Mouse (Mus musculus) limb, embryonic 12.5 days (tissue): ENCODE results near the gene Eya2. TPM values are rescaled to one million over a fixed set of nuclear protein-coding genes. Genes with fewer than 3 reads are reported as not detected.
A peak's percentile ranks its signal among the peaks of the same experiment; 100 is the strongest.

Source experiments
- ATAC-seq: fragments of 200-750 bp; cut with Nextera tagmentation; 2 replicates; pipeline ENCODE4 v1.8.0; 2017; ENCODE audit warnings: low read depth, moderate TSS enrichment; ENCODE audit not compliant: insufficient number of reproducible peaks, insufficient read depth, low FRiP score, low TSS enrichment
- H3K27ac ChIP-seq: fragments of 300-500 bp; sonication (generic); 2 replicates; pipeline ENCODE4 v1.5.1; 2016; ENCODE audit warnings: mild to moderate bottlenecking, moderate library complexity
- H3K27me3 ChIP-seq: fragments of 300-500 bp; sonication (generic); 2 replicates; pipeline ENCODE4 v1.6.1; 2016; ENCODE audit warnings: mild to moderate bottlenecking, moderate library complexity
- H3K36me3 ChIP-seq: fragments of 300-500 bp; sonication (generic); 2 replicates; pipeline ENCODE4 v1.6.1; 2016; ENCODE audit warnings: mild to moderate bottlenecking, moderate library complexity
- H3K4me1 ChIP-seq: fragments of 300-500 bp; sonication (generic); replicated peaks from 2 replicates; pipeline ENCODE4 v1.6.1; 2016
- H3K4me2 ChIP-seq: fragments of 300-500 bp; sonication (generic); 2 replicates; pipeline ENCODE4 v1.6.1; 2016; ENCODE audit warnings: mild to moderate bottlenecking, moderate library complexity
- H3K4me3 ChIP-seq: fragments of 300-500 bp; sonication (generic); replicated peaks from 2 replicates; pipeline ENCODE4 v1.5.1; 2016; ENCODE audit warnings: mild to moderate bottlenecking
- H3K9ac ChIP-seq: fragments of 300-500 bp; sonication (generic); replicated peaks from 2 replicates; pipeline ENCODE4 v1.6.1; 2016; ENCODE audit warnings: mild to moderate bottlenecking, moderate library complexity
- H3K9me3 ChIP-seq: fragments of 300-500 bp; sonication (generic); 2 replicates; pipeline ENCODE4 v1.6.1; 2016; ENCODE audit warnings: mild to moderate bottlenecking, moderate library complexity
- WGBS: fragments of 180-500 bp; shearing (Covaris S2); methylation state at CpG from one replicate; pipeline ENCODE4 v1.1.7; 2016; 5-methylcytosine and 5-hydroxymethylcytosine counted together
- polyA plus RNA-seq: library from polyadenylated mRNA; unstranded; fragments of >200 nt; fragmentation: Nextera tagmentation; extraction: Ambion mirVana; gene quantifications from 2 replicates; pipeline ENCODE4 v1.2.1, GENCODE M21; 2016

Gene Eya2
- polyA plus RNA-seq, 1 experiment from 2014 or later = 9.7 TPM

DNA sequence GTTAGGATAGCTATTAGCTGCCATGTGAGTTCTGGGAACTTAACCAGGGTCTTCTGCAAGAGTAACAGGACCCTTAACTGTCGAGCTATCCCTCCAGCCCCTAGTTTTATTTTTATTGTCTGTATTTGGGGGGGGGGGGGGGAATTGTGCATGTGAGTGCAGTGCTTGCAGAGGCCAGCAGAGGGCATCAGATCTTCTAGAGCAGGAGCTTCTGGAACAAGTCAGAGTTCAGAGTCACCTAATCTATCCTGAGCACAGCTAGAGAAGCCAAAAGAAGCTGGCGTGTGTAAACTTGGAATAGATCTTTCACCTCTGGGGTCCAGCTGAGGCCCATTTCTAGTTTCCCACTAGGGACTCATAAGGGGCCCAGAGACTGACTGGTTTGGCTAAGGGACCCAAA lies 1.1 kb upstream of the Eya2 start:
- Histone ChIP-seq H3K4me3 (no peak overlapping the region), H3K9ac (no peak overlapping the region), H3K9me3 (peaks cover 7% of the 10 kb centered on the region; the same call in 1 of the 2 replicates), H3K4me1 (peaks cover 33% of the 10 kb centered on the region), H3K36me3 (no peaks in the 10 kb centered on the region), H3K27me3 (peaks cover 63% of the 10 kb centered on the region), H3K4me2 (no peak overlapping the region), H3K27ac (no peak overlapping the region)
- WGBS = 73% methylated on average over 2 of the region's 2 CpGs
- no peak for ATAC-seq

DNA sequence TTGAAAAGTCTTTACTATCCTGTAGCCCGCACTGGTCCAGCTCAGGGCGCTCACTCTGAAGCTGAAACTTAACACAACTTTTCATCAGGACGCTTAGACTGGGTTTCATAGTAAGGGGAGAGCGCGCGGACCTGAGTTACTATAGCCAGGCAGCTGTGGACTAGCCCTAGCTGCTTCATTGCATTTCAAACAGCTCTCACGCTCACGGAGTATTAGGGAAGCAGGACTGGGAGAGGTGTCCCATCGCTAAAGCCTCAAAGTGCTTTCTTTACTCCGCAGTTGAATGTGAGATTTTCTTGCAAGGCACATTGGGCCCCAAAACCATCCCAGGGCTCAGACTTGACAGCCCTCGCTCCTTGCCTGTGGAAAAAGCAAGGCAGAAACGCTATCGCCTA lies 841 bp downstream of the Eya2 start:
- no peak for ATAC-seq
- peaks cover 48% of the 10 kb centered on the region for H3K4me1 ChIP-seq
- no peaks in the 10 kb centered on the region for H3K36me3 ChIP-seq
- peaks cover 70% of the 10 kb centered on the region for H3K27me3 ChIP-seq
- H3K9me3 ChIP-seq = peaks cover 7% of the 10 kb centered on the region; the same call in 1 of the 2 replicates
- peak overlapping the region; percentile 65 for H3K4me3 ChIP-seq
- peak overlapping the region; percentile 50; the same call in 1 of the 2 replicates for H3K27ac ChIP-seq
- H3K9ac ChIP-seq = peak overlapping the region; percentile 80
- H3K4me2 ChIP-seq = peak overlapping the region; percentile 97
- 1% methylated on average over 13 of the region's 13 CpGs for WGBS

GRCm38 (mm10) chr2:165596141-165596540 lies 1.3 kb downstream of the Eya2 start:
- 13% methylated on average over 11 of the region's 11 CpGs for WGBS
- Histone ChIP-seq H3K27ac (no peak overlapping the region), H3K4me1 (peaks cover 53% of the 10 kb centered on the region)

GRCm38 (mm10) chr2:165597536-165597935 lies 2.7 kb downstream of the Eya2 start:
- Histone ChIP-seq H3K36me3 (no peaks in the 10 kb centered on the region), H3K9me3 (peaks cover 7% of the 10 kb centered on the region; the same call in 1 of the 2 replicates), H3K4me1 (peaks cover 66% of the 10 kb centered on the region), H3K27me3 (peaks cover 77% of the 10 kb centered on the region), H3K4me3 (0 out of 2 replicates have a peak overlapping the region, but pooled peaks have one; percentile 6), H3K27ac (peak overlapping the region; percentile 12; the same call in 1 of the 2 replicates), H3K4me2 (peak overlapping the region; percentile 33), H3K9ac (no peak overlapping the region)
- 11% methylated on average over 6 of the region's 6 CpGs for WGBS
- ATAC-seq = no peak

More at GRCm38 (mm10) chr2:165596141-165596540, 1.3 kb downstream of the Eya2 start:
- Histone ChIP-seq H3K4me2 (peak overlapping the region; percentile 97), H3K27me3 (peaks cover 70% of the 10 kb centered on the region), H3K9ac (0 out of 2 replicates have a peak overlapping the region, but pooled peaks have one; percentile 80), H3K9me3 (peaks cover 7% of the 10 kb centered on the region; the same call in 1 of the 2 replicates), H3K4me3 (peak overlapping the region; percentile 65), H3K36me3 (no peaks in the 10 kb centered on the region)
- ATAC-seq = no peak

- peaks cover 68% of the 10 kb centered on the region for H3K4me1 ChIP-seq
- 36% methylated on average over 5 of the region's 5 CpGs for WGBS
These were observed 3.3 kb downstream of the Eya2 start for GRCm38 (mm10) chr2:165598139-165598538.

DNA sequence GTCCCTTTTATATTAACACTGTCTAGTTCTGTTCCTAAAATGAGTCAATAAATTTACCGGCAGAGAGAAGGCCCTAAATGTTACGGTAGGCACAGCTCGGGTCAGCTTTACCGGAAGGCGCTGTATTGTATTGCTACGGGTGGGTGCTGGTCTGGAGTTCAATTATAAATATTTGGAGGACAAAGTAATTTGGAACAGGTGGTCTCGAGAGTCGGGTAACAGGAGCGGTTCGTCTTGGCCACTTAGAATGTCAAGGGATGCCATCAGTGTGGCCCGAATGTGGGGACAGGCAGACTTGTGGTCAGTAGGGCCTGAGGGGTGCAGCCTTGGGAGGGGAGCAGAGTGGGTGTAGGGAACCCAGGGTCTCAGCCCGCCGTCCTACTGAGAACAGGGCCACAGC lies 4.7 kb downstream of the Eya2 start:
- H3K9ac ChIP-seq = no peak overlapping the region
- no peak overlapping the region for H3K4me3 ChIP-seq
- 20% methylated on average over 13 of the region's 13 CpGs for WGBS
- H3K36me3 ChIP-seq = no peaks in the 10 kb centered on the region
- no peaks in the 10 kb centered on the region for H3K9me3 ChIP-seq
- H3K4me2 ChIP-seq = no peak overlapping the region; the same call in 1 of the 2 replicates
- H3K27me3 ChIP-seq = peaks cover 60% of the 10 kb centered on the region
- H3K4me1 ChIP-seq = peaks cover 74% of the 10 kb centered on the region
- no peak overlapping the region for H3K27ac ChIP-seq
- no peak for ATAC-seq

More at GRCm38 (mm10) chr2:165598139-165598538, 3.3 kb downstream of the Eya2 start:
- Histone ChIP-seq H3K36me3 (no peaks in the 10 kb centered on the region), H3K4me2 (peak overlapping the region; percentile 33; the same call in 1 of the 2 replicates), H3K27me3 (peaks cover 74% of the 10 kb centered on the region), H3K9ac (no peak overlapping the region), H3K27ac (no peak overlapping the region), H3K4me3 (no peak overlapping the region), H3K9me3 (peaks cover 7% of the 10 kb centered on the region; the same call in 1 of the 2 replicates)
- no peak for ATAC-seq

- 38% methylated on average over 13 of the region's 13 CpGs for WGBS
- peaks cover 46% of the 10 kb centered on the region for H3K27me3 ChIP-seq
- H3K9me3 ChIP-seq = no peaks in the 10 kb centered on the region
- H3K4me3 ChIP-seq = no peak overlapping the region
- H3K36me3 ChIP-seq = no peaks in the 10 kb centered on the region
- peaks cover 63% of the 10 kb centered on the region for H3K4me1 ChIP-seq
- H3K9ac ChIP-seq = no peak overlapping the region
- ATAC-seq = no peak
- H3K27ac ChIP-seq = 0 out of 2 replicates have a peak overlapping the region, but pooled peaks have one; percentile 4
- no peak overlapping the region for H3K4me2 ChIP-seq
These were observed 6.1 kb downstream of the Eya2 start for GRCm38 (mm10) chr2:165600926-165601325.

GRCm38 (mm10) chr2:165601605-165602004 lies 6.8 kb downstream of the Eya2 start:
- no peaks in the 10 kb centered on the region for H3K36me3 ChIP-seq
- peaks cover 45% of the 10 kb centered on the region for H3K27me3 ChIP-seq
- H3K4me2 ChIP-seq = no peak overlapping the region
- H3K4me3 ChIP-seq = no peak overlapping the region
- WGBS = 51% methylated on average over 8 of the region's 8 CpGs
- peaks cover 63% of the 10 kb centered on the region for H3K4me1 ChIP-seq
- no peak for ATAC-seq
- H3K27ac ChIP-seq = no peak overlapping the region
- no peaks in the 10 kb centered on the region for H3K9me3 ChIP-seq
- H3K9ac ChIP-seq = no peak overlapping the region

DNA sequence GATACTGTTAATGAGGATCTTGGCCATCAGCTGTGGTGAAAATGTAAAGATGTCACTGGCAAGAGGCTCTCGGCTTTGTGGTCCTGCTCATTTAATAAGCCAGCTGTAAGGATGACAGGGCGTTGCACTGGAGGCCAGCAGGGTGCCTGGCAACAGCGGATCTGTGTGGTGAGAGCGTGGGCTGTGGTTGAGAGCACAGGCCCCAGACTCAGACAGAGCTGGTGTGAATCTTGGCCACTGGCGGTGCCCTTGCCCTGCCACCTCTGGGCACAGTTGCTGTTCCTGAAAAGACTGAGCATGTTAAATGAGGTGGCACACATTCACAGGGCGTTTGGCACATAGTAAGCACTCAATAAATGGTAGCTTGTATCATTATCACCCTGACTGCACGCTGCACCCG lies 8.9 kb downstream of the Eya2 start:
- Histone ChIP-seq H3K9ac (no peak overlapping the region), H3K4me1 (peaks cover 45% of the 10 kb centered on the region), H3K27me3 (peaks cover 42% of the 10 kb centered on the region), H3K4me2 (no peak overlapping the region), H3K27ac (no peak overlapping the region), H3K4me3 (no peak overlapping the region), H3K36me3 (no peaks in the 10 kb centered on the region), H3K9me3 (no peaks in the 10 kb centered on the region)
- WGBS = 56% methylated on average over 8 of the region's 8 CpGs
- no peak for ATAC-seq

- 83% methylated on average over 7 of the region's 7 CpGs for WGBS
- H3K9me3 ChIP-seq = no peaks in the 10 kb centered on the region
- no peak overlapping the region for H3K4me3 ChIP-seq
- no peaks in the 10 kb centered on the region for H3K36me3 ChIP-seq
- H3K27ac ChIP-seq = no peak overlapping the region
- no peak overlapping the region for H3K4me2 ChIP-seq
- no peak overlapping the region for H3K9ac ChIP-seq
- no peaks in the 10 kb centered on the region; the same call in 1 of the 2 replicates for H3K4me1 ChIP-seq
- peaks cover 22% of the 10 kb centered on the region for H3K27me3 ChIP-seq
- no peak for ATAC-seq
These were observed 16.9 kb downstream of the Eya2 start for GRCm38 (mm10) chr2:165611551-165612253.

- Histone ChIP-seq H3K9ac (no peak overlapping the region), H3K27me3 (0 out of 2 replicates have a peak, but pooled peaks cover 6% of the 10 kb centered on the region), H3K4me2 (no peak overlapping the region), H3K4me1 (no peaks in the 10 kb centered on the region; the same call in 1 of the 2 replicates), H3K27ac (no peak overlapping the region), H3K4me3 (no peak overlapping the region), H3K36me3 (no peaks in the 10 kb centered on the region), H3K9me3 (no peaks in the 10 kb centered on the region)
- ATAC-seq = no peak
- 75% methylated on average over 13 of the region's 13 CpGs for WGBS
These were observed 19.0 kb downstream of the Eya2 start for GRCm38 (mm10) chr2:165613741-165614339.
